Mouse (Mus musculus) CD4-positive helper T cell, adult 2 months (primary cell): Measurements from ENCODE around the gene Hes3.

Source experiments
- DNase-seq: peaks from one replicate; pipeline ENCODE4 v3.0.0-alpha.2; 2012; ENCODE audit warnings: low read depth, missing footprints, low spot score

The Hes3 gene

GRCm38 (mm10) chr4:152305991-152306390 lies 14.5 kb upstream of the Hes3 start:
- no peak for DNase-seq

DNA sequence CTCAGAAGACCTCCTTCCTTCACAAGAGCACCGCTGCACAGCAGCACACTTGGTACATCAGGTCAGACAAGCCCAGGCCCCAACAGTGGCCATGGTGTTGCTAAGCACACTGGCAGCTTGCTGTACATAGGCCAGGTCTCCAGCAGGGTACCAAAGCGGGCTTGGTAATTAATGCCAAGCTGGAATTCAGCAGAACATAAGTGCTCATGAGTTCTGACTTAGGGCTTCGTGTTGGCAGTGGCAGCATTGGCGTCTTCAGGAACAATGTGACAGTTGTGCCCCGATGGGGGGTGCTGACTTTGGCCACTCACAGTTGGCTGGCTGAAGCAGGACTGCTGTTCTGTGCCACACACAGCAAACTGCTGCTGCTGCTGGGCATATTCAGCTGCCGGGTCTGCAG lies 13.2 kb upstream of the Hes3 start:
- DNase-seq: no peak

DNA sequence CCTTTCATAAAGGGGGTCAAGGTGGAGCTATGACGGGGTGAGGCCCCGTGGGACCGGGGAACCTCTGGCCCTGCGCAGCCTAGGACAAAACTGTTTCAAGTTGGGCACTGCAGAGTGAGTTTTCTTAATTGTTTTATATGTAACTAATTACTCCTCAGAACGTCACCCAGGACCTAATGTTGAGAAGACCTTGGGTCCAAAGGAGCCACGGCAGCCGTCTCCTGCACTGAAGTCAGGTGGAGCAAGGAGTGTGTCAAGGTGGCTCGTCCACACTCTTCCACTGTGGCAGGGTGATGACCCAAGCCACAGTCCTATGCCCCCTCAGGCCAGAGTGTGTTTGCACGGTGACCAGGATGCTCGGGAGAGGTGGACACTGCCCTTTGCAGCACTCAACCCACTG lies 11.7 kb upstream of the Hes3 start:
- DNase-seq: no peak

- no peak for DNase-seq
These were observed 10.6 kb upstream of the Hes3 start for GRCm38 (mm10) chr4:152302012-152302411.

DNA sequence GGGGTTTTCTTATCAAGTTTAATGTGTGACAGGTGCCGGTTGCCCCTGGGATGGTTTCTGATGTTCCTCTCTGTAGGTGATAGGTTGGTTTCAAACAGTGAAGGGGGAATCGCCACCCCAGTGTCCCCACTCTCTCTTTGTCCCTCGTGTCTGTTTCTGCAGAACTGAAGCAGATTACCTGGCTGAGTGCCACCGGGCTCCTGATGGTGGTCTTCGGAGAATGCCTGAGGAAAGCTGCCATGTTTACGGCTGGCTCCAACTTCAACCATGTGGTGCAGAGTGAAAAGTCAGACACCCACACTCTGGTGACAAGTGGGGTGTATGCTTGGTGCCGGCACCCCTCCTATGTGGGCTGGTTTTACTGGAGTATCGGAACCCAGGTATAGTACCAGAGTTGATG lies 8.9 kb upstream of the Hes3 start:
- no peak for DNase-seq

- DNase-seq: no peak
These were observed 7.4 kb upstream of the Hes3 start for GRCm38 (mm10) chr4:152298836-152299235.

GRCm38 (mm10) chr4:152296874-152297861 lies 5.7 kb upstream of the Hes3 start, which contains the start of gene Icmt:
Gene Icmt (plus strand): TSS chr4:152297227.
- DNase-seq: peak; percentile 99

- DNase-seq: no peak
These were observed 4.9 kb upstream of the Hes3 start for GRCm38 (mm10) chr4:152296371-152296770.

DNA sequence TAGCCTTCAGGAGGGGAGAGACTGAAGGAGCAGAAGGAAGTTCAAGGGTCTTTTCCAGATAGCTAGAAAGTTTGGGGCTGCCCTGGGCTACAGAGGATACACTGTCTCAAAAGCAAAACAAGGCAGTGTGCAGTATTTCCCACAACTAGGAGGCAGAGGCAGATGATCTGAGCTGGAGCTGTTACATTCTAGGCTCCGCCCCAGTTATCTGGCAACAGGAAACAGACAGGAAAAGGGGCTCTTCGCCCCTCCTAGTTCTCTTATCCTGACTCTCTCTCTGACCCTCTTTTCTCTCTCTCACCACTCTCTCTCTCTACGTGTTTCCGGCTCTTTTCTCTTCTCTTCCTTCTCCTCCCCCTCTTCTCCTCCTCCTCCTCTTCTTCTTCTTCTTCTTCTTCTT lies 4.5 kb upstream of the Hes3 start:
- DNase-seq: peak; percentile 39

DNA sequence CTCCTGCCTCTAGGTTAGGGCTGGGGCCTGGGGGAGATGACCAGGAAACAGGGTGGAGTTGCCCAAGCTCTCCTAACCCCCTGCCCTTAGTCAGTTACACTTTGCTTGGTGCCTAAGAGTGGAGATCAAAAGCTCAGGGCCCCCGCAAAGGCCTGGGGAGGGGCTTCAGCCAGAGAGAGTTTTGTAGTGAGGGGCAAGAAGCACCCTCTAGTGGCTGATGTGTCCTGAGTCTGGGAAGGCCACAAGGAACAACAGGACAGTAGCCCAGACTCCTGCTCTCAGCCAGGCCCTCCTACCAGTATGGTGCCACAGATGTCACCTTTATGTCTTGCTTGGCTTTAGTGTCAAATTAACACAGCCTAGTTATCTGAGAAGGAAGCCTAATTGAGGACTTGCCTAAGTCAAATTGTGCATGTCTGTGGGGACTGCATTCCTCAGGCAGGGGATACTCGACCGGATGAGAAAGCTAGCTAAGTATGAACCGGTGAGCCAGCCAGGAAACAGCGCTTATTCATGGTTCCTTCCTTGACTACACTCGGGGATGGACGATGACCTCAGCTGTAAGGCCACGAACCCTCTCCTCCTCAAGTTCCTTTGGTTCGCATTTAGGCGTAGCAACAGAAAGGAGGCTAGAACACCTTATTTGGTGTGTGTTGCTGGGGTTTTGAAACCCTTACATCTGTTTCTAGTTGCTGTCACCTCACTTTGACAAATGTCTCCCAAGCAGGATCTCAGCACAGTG lies 2.9 kb upstream of the Hes3 start:
- DNase-seq: no peak

GRCm38 (mm10) chr4:152292102-152292765 lies 772 bp upstream of the Hes3 start:
- DNase-seq: no peak

- DNase-seq: no peak
These were observed 471 bp downstream of the Hes3 start for GRCm38 (mm10) chr4:152290991-152291390.

- no peak for DNase-seq
These were observed 1.1 kb downstream of the Hes3 start for GRCm38 (mm10) chr4:152290385-152290784.

- DNase-seq: no peak
These were observed 3.0 kb downstream of the Hes3 start for GRCm38 (mm10) chr4:152288398-152288945.

- no peak for DNase-seq
These were observed 3.9 kb downstream of the Hes3 start for GRCm38 (mm10) chr4:152287317-152288120.

- DNase-seq: peak; percentile 55
These were observed 4.6 kb downstream of the Hes3 start for GRCm38 (mm10) chr4:152286887-152287286.

DNA sequence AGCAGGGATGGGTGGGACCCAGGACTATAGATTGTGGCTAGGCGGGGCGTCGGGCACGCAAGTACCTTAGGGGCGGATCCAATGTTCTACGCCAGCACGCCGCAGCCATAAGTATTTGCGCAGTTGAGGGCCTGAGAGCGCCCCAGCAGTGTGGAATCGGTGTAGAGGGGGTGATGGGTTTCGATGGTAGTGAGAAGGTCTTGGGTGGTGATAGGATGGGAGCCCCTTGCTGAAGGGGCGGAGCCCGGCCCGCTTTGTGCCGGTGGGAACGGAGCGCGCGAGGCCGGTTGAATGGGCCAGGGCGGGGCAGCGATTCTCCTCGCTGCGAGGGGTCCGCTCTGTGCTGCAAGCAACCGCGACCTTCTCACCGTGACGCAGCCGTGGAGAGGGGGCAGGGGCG lies 5.3 kb downstream of the Hes3 start:
- DNase-seq: no peak

DNA sequence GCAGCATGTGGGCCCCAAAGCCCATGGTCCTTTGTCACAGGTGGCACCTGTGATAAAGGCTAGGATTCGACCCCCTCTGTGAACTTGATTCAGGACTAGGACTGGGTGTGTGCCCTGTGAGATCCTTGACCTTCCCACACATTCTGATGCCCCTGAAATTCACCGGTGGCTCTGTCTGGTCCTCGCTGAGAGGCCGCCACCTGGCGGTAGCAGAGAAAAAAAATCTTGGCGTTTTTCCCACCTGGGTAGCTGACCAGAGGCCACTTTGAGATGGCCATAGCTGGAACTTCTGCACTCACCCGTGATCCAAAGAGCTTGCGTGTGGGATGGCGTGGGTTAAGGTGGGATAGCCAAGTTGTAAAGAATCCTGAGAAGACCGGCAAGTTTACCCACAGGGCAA lies 6.0 kb downstream of the Hes3 start:
- DNase-seq: peak; percentile 54

DNA sequence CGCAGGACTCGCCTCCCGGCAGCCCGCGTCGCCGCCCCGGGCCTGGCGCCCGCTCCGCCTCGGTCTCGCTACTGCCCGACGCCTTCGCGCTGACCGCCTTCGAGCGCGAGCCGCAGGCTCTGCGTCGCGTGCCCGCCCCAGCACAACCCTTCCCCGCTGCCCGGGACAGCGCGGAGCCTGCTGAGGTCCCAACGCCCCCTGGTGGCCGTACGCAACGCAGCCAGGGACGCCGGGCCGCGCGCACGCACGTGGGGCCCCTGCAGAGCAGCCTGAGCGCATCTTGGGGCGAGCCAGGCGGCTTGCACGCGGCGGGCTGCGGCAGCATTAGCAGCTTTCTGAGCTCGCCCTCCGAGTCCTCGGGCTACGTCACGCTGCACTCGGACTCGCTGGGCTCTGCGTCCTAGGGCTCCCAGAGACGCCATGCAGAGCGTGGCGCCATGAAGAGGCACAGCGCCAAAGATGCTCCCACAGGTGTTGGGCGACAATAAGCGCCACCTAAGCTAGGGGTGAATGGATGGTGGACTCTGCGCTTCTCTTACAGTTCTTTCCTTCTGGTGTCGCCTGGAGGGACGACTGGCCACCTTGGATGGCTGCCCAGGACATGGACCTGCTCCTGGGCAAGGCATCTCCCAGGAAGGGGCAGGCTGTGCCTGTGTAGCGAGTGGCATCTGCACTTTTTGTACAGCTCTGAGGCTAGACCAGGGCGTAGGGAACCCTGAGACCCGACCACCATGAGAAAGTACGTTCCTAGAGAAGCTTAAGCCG lies 8.1 kb downstream of the Hes3 start:
- peak; percentile 89 for DNase-seq

- DNase-seq: no peak
These were observed 8.7 kb downstream of the Hes3 start for GRCm38 (mm10) chr4:152282721-152283120.
